Mouse (Mus musculus) left cerebral cortex, adult 11 months (tissue): ENCODE measurements at regions not wholly inside any gene's neighbourhood (a gene's known extent, or its start where the extent isn't known, plus 50 kb on each side); places are given as distances from the start of the nearest gene placed in this dataset.

Source experiments
- DNase-seq: peaks from one replicate; pipeline ENCODE4 v3.0.0; 2022; ENCODE audit warnings: low spot score

DNA sequence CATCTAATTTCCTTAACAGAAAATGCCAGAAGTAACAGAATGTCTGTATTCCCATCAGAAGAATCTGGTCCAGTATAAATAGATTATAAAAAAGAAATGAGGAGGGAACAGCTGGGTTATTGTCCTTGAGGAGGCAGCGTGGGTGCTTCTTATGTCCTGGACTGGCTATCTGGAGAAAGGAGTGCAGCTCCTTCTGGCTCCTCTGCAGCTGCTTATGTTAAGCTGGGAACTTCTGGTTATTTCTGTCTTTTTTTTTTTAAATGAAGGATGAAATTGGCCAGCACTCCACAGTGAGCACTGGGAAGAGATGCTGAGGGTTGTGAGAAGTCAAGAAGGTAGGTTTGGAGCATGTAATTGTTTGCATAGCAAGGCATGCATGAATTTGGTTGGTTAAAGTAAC is 441.5 kb downstream of the Ebf1 start:
- peak; percentile 5 for DNase-seq

- no peak for DNase-seq
Observed at GRCm38 (mm10) chr11:45066592-45066991, 449.5 kb downstream of the Ebf1 start.

- no peak for DNase-seq
Observed at GRCm38 (mm10) chr11:45070280-45070679, 453.2 kb downstream of the Ebf1 start.

DNA sequence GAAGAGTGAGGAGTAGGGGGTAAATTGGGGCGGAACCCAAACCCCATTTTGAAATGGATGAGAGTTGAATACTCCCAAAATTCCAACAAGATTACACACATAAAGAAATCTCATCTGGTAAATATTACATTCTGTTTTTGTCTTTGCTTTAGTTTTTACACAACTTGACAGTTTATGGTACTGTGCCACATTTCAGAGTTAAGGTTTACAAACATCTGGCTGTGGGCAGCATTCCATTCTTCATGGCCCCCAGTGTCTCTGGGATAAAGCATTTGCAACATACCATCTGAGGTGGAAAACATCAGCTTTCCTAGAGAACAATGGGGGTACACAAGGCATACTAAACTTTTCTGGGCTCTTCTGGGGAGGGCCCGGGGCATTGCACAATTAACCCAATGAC is 454.1 kb downstream of the Ebf1 start:
- DNase-seq: no peak

DNA sequence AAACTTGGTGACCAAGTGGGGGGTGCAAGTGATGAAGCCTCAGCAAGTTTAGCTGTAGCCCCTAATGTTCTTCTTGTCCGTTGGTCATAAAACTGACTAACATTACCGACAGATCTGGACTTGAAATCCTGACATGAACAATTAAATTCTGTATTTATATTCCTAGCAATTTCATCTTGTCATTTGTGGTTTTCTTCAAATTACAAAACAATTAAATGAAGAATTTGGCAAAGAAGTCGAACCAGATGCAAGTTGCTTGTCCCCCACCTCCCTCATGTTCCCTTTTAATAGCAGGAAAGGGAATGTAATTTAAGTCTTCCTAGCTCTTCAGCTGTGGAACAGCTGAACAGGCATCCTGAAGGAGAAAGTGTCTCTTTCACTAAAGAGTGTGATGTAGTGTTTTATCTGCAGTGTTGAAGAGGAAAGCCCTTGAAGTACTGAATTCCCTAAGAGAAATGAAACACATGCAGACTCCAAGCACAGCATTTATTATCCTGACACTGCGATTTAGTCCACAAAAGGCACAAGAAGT is 467.5 kb downstream of the Ebf1 start:
- DNase-seq: no peak

DNA sequence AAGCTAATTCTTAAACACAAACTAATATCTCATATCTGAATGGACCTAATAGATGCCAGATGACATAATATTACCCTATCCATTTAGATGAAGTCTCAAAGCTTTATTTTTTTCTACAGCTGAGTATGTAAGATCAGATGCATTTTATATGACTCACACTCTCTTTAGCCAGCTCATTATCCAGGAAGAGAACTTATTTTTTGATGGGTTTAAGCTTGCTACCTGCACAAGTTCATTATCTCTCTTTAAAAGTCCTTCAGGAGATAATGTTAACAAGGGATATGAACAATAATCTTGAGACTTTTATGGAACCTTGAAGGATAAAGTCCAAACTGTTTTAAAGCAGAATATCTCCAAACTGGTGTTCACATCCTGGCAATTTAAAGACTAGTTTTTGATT is 468.0 kb downstream of the Ebf1 start:
- DNase-seq: no peak

DNA sequence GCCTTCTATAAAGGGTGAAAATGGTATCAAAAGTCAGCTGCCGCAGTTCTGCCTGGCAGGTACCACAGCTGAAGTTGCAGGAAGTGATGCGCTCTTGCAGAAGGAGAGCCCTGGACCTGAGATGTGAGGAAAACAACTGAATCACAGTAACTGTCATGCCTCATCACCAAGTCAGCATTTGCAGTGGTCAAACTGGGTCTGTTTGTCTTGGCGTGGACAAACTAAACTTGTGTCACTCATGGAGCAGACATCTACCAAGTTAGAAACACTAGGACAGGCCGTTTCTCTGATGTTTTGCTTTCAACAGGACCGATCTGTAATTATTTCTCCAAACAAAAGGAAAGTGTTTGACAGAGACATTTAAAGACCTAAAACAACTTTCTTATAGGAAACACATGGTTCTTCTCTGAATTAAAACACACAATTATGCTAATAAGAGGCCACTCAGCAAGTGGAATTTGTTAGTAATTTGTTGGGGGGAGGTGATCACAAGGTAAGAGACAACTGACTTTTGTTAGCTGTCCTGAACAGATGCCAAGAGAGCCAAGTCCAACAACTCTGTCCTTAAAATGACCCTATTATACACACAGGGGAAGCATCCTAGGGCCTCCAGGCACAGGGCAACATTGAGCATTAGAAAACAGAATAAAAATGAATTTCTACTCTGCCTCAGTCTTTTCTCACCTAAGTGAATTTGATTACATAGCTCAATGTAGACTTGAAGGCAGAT is 470.2 kb downstream of the Ebf1 start:
- no peak for DNase-seq

DNA sequence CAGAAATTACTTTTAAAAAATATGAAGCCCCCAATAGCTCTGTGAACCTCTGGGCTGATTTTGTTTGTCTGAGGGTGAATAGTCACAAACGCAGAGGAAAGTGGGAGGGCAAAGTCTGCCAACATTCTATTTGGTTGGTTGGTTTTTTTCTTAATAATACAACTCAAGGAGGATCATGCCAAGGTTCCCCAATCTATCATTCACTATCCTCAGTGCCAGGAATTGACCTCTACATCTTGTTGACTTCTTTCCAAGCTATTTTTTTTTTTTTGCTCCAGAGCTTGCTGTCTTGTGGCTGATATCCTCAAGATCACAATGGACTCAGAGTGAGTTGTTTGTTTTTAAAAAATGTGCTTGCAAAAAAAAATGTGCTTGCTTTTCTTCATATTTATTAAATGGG is 471.2 kb downstream of the Ebf1 start:
- DNase-seq: no peak

DNA sequence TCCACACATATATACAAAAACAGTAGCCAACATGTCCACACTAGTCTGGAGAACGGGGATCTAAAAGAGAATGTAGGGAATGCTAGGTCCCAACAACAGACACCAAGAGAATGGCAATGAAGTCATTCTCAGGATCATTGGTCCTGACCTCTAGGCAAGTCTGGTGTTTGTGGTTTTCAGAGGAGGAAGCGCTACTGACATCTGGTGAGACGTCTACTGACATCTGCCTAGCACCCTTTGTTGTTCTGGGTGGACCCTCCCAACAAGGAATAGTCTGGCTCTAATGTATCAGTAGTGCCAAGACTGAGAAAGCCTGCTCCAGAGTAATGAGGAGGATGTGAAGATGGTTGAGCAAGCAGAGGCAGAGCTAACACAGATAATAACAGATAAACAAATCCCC is 472.4 kb downstream of the Ebf1 start:
- DNase-seq: no peak

DNA sequence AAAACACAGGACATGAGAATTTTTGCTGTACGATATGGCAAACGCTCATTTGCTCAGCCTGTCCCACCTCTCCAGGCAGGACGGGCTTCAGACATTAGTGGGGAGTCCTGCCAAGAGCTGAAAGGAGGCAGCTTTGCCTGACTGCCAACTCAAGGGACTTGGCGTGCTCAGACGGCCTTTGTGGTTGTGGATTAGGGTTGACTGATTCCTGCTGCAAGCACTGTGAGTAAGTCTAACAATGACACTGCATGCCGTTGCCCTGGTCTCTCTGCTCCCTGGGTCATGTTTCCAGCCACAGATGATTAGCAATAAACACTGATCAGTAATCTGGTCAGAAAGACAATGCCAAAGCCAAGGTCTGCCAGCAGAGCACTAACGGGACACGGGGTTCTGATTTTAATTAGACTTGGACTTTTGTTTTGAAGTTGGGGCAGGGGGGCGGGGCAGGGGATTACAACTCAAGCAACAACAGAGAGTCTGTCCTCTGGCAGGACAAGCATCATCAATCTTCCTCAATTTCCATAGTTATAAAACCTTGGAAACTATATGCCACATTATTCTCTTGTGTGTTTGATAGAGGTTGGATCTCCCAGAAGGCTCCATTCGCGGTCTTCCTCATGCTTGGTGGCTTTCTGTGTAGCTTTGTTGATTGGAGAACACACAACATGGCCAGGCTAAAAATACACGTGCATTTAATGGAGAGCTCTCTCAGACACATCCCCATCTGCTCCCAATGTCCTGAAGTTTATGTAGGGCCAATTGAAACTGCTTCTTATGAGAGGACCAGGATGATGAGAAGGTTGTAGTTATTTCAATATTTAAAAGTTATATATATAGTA is 486.6 kb downstream of the Ebf1 start:
- peak; percentile 7 for DNase-seq

DNA sequence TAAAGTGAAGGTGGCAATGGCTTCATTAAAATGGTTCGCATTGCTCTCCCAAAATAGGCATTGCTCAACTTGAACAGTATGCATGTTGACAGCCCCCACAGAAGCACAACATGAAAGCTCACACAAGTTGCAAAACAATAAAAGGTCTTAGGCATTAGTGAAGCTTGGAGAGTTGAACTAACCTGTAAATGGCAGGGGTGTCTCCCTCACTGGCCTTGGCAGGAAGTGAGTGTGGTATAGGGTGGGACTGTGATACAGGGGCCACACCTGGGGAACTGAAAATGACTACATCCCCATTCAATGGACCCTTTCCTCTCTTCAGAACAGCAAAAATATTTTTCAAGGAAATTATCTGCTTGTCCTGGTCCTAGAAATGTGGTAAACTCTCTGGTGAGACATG is 499.6 kb downstream of the Ebf1 start:
- no peak for DNase-seq

- no peak for DNase-seq
Observed at GRCm38 (mm10) chr11:45123276-45123675, 506.2 kb downstream of the Ebf1 start.

- DNase-seq: no peak
Observed at GRCm38 (mm10) chr11:45136781-45137180, 519.7 kb downstream of the Ebf1 start.

DNA sequence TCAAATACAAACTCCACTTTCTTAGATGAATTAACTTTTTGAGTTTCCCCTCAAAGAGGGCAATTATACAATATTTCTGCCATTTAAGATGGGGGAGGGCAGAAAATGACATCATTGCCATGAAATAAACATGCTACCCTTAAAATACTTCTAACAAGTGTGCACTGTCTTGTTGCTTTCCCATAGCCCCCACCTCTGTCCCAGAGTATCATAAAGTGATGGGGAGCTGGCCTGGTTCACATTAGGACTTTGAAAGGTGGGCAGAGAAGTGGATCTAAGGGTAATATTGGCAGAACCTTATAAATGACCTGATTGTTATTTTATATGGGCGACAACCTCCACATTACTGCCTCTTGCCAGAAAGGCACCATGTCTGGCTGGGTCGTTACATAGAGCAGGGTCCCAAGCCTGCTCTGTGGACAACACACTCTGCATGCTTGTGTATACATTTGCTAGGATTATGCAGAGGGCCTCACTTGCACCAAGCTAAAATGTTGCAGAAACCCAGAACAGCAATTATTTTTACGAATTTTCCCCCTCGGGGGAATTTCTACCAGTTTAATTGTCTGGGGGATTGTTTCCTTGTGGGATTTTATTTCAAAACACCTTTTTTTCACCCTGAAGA is 521.3 kb downstream of the Ebf1 start:
- no peak for DNase-seq

DNA sequence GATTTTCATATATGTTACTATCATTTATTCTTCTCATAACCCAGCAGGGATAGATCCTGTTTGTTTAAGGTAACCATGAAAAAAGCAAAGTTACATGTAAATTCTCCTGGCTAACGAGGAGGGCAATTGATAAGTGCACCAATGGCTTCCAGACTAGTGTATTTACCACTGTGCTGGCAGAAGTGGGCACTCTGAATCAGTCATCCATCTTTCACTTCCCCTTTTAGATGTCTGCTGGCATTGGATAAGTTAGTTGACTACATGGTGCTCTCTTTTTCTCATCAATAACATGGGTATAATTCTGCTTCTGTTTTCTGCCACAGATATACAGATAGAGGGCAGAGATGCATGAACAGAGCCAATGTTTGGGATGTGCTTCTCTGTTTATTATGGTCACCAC is 523.4 kb downstream of the Ebf1 start:
- DNase-seq: no peak

DNA sequence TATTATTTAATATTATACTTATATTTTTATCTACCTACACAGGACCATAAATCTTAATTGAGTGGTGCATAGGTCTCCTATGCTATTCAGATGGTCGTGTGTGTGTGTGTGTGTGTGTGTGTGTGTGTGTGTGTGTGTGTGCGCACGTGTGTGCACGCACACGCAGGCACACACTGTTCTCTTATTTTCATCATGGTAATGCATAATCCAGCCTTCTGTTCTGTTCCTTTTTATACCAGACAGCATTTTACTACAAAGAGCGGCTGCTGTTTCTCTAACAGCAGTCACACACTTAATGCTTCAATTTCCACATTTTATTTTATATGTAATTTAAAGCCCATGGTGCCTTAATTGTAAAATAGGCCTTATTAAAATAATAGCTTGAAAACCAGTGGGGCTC is 537.0 kb downstream of the Ebf1 start:
- DNase-seq: no peak

- no peak for DNase-seq
Observed at GRCm38 (mm10) chr11:45154497-45154896, 537.4 kb downstream of the Ebf1 start.

- no peak for DNase-seq
Observed at GRCm38 (mm10) chr11:45155782-45156181, 538.7 kb downstream of the Ebf1 start.

DNA sequence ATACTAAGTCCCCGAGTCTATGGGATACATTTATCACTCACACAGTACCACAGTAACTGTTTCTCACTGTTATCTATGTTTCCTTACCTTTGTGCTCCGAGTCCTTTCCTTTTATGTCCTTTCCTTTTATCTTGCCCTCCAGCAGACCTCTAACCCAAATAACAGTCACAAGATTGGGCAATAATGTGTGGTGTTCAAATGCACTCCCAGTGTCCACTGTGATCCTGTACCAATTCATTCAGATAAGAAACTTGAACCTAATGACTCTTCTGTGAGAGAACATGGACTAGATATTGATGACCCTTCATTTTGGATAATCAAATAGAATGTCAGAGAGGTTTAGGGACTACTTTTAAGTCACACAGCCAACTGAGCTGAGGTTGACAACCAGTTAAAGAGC is 541.2 kb downstream of the Ebf1 start:
- DNase-seq: no peak

DNA sequence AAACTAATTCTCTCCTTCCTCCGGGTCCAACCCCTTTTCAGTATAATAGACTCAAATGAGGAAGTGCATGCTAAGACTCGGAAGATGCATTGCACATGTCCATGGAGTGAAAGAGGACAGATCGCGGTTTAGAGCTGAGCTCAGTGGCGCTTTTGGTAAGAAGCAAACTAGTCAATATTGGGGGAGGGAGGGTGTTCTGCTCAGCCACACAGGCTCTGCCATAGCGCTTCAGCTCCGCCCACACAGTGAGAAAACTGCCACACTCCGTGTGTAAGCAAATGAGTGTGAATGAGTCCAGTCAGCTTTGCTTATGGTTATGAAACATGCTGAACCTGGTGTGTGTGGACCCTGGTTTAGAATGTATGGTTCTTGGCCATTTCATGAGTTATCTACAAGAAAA is 543.8 kb downstream of the Ebf1 start:
- DNase-seq: no peak

GRCm38 (mm10) chr11:45173546-45173945 is 556.4 kb downstream of the Ebf1 start:
- no peak for DNase-seq

GRCm38 (mm10) chr11:45174071-45174470 is 557.0 kb downstream of the Ebf1 start:
- no peak for DNase-seq
